Mouse (Mus musculus) brain, embryonic 18.5 days (tissue): ENCODE data around the gene Vamp5.

Experiments
- DNase-seq: peaks from one replicate; pipeline ENCODE4 v3.0.0-alpha.2; 2012; ENCODE audit warnings: low read depth, low spot score

Gene Vamp5

GRCm38 (mm10) chr6:72380131-72380770 lies at the start of gene Vamp5:
Vamp5 (minus strand) TSS chr6:72380468.
- DNase-seq: no peak

- no peak for DNase-seq
Measured at GRCm38 (mm10) chr6:72429061-72429842, 49.0 kb upstream of the Vamp5 start.

- DNase-seq: no peak
Measured at GRCm38 (mm10) chr6:72428036-72428435, 47.8 kb upstream of the Vamp5 start.

- no peak for DNase-seq
Measured at GRCm38 (mm10) chr6:72425646-72426045, 45.4 kb upstream of the Vamp5 start.

- no peak for DNase-seq
Measured at GRCm38 (mm10) chr6:72420901-72421300, 40.6 kb upstream of the Vamp5 start.

GRCm38 (mm10) chr6:72419806-72420205 lies 39.5 kb upstream of the Vamp5 start:
- DNase-seq: no peak

- no peak for DNase-seq
Measured at GRCm38 (mm10) chr6:72418279-72418678, 38.0 kb upstream of the Vamp5 start.

- no peak for DNase-seq
Measured at GRCm38 (mm10) chr6:72415964-72416772, 35.9 kb upstream of the Vamp5 start.

GRCm38 (mm10) chr6:72415181-72415580 lies 34.9 kb upstream of the Vamp5 start:
- no peak for DNase-seq

GRCm38 (mm10) chr6:72414076-72414756 lies 33.9 kb upstream of the Vamp5 start, which contains the start of gene Ggcx:
Ggcx (plus strand) TSS chr6:72414308.
- peak; percentile 75 for DNase-seq

- DNase-seq: no peak
Measured at GRCm38 (mm10) chr6:72410518-72410917, 30.2 kb upstream of the Vamp5 start.

GRCm38 (mm10) chr6:72410003-72410402 lies 29.7 kb upstream of the Vamp5 start:
- DNase-seq: no peak

- DNase-seq: no peak
Measured at GRCm38 (mm10) chr6:72409567-72409966, 29.3 kb upstream of the Vamp5 start.

- no peak for DNase-seq
Measured at GRCm38 (mm10) chr6:72407119-72407518, 26.9 kb upstream of the Vamp5 start.

GRCm38 (mm10) chr6:72405356-72405755 lies 25.1 kb upstream of the Vamp5 start:
- DNase-seq: no peak

- no peak for DNase-seq
Measured at GRCm38 (mm10) chr6:72401875-72402274, 21.6 kb upstream of the Vamp5 start.

- no peak for DNase-seq
Measured at GRCm38 (mm10) chr6:72399967-72400366, 19.7 kb upstream of the Vamp5 start.

GRCm38 (mm10) chr6:72396837-72397251 lies 16.6 kb upstream of the Vamp5 start:
- DNase-seq: no peak

- no peak for DNase-seq
Measured at GRCm38 (mm10) chr6:72392341-72392740, 12.1 kb upstream of the Vamp5 start.

- no peak for DNase-seq
Measured at GRCm38 (mm10) chr6:72390795-72391521, 10.7 kb upstream of the Vamp5 start.
